Mouse (Mus musculus) c-Kit-positive CD71-positive TER-119-positive erythroid progenitor cells, embryonic 14.5 days (primary cell): ENCODE data around the gene Tuba3b.

Source experiments
- DNase-seq: peaks from one replicate; pipeline ENCODE4 v3.0.0-alpha.2; 2013; ENCODE audit warnings: low spot score

Gene Tuba3b

GRCm38 (mm10) chr6:145615666-145616210 lies at the start of gene Tuba3b:
Gene Tuba3b (plus strand): TSS chr6:145615757.
- DNase-seq = no peak

- DNase-seq = no peak
Observed at GRCm38 (mm10) chr6:145567296-145567695, 48.3 kb upstream of the Tuba3b start.

GRCm38 (mm10) chr6:145567832-145568231 lies 47.7 kb upstream of the Tuba3b start:
- DNase-seq = no peak

- no peak for DNase-seq
Observed at GRCm38 (mm10) chr6:145568701-145569100, 46.9 kb upstream of the Tuba3b start.

GRCm38 (mm10) chr6:145573250-145574013 lies 42.1 kb upstream of the Tuba3b start:
- DNase-seq = no peak

GRCm38 (mm10) chr6:145576762-145577161 lies 38.8 kb upstream of the Tuba3b start:
- DNase-seq = no peak

- no peak for DNase-seq
Observed at GRCm38 (mm10) chr6:145578457-145579185, 36.9 kb upstream of the Tuba3b start.

- no peak for DNase-seq
Observed at GRCm38 (mm10) chr6:145579761-145580160, 35.8 kb upstream of the Tuba3b start.

GRCm38 (mm10) chr6:145581366-145582170 lies 34.0 kb upstream of the Tuba3b start:
- no peak for DNase-seq

GRCm38 (mm10) chr6:145585052-145585973 lies 30.2 kb upstream of the Tuba3b start:
- no peak for DNase-seq

GRCm38 (mm10) chr6:145590501-145591293 lies 24.9 kb upstream of the Tuba3b start:
- DNase-seq = no peak

GRCm38 (mm10) chr6:145591578-145591977 lies 24.0 kb upstream of the Tuba3b start:
- DNase-seq = no peak

- DNase-seq = no peak
Observed at GRCm38 (mm10) chr6:145592036-145592435, 23.5 kb upstream of the Tuba3b start.

GRCm38 (mm10) chr6:145592531-145592998 lies 23.0 kb upstream of the Tuba3b start:
- no peak for DNase-seq

GRCm38 (mm10) chr6:145593991-145594390 lies 21.6 kb upstream of the Tuba3b start:
- DNase-seq = no peak

GRCm38 (mm10) chr6:145595905-145596304 lies 19.7 kb upstream of the Tuba3b start:
- DNase-seq = no peak

- no peak for DNase-seq
Observed at GRCm38 (mm10) chr6:145598794-145599555, 16.6 kb upstream of the Tuba3b start.

- DNase-seq = no peak
Observed at GRCm38 (mm10) chr6:145604126-145604525, 11.4 kb upstream of the Tuba3b start.

GRCm38 (mm10) chr6:145604648-145605047 lies 10.9 kb upstream of the Tuba3b start:
- no peak for DNase-seq
